Mouse (Mus musculus): ENCODE results near the gene Cabin1.

DNA sequence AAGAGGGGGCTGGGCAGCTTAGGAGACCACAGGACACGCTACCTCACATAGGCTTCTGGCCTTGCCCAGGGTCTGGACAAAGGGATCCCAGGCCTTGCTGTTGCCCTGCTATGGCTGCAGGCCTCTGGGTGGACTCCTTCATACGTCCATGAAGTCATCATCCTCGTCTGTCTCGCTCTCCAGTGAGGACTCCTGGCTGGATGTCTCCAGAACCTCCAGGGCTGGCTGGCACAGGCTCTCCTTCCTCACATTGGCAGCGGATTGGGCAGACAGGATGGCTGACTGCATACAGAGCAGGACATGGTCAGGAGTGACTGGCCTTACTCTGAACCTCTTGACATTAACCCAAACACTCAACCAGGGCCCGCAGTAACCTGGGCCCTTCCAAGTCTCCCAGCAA is 117.7 kb downstream of the Cabin1 start:
- TF ChIP-seq FLI1 (IDR thresholded peaks at IDR 0.05; ENCODE audit: low read length) (no peak; the same call in 1 of the 2 replicates), GATA1 (IDR thresholded peaks at IDR 0.05; ENCODE audit: borderline replicate concordance, low read length) (no peak)

All from megakaryocyte, embryonic 14.5 days (primary cell).